Mouse (Mus musculus): ENCODE measurements at regions not wholly inside any gene's neighbourhood (a gene's known extent, or its start where the extent isn't known, plus 50 kb on each side); places are given as distances from the start of the nearest gene placed in this dataset.

DNA sequence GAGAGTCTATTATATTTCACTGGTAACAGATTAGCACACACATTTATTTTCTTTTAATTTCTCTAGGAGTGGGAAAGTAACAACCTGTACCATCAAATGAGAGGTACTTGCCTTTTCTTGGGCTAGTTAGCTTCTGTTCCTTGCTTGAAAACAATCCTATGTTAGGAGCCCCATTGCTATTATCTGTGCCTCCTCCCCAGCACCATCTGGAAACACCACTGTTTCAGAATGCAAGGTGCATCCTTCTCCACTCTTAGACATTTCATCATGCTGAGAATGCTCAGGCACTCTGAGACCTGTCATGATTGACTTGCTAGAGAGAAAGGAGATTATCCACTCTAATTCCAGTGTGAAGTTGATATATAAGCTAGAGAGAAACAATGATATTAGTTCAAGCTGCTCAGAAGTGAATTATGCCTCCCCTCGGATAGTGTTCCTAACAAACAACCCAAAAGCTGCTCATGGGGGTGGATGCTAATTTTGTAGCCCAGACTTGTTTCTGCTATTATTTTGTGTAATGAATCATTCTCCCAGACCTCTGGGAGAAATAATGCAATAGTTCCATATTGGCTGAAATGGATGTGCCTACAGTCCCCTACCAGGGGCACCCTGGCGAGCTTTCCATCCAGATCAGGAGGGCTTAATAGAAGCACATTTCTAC, 119.0 kb upstream of the Cttnbp2 start:
- H3K4me2 ChIP-seq (ENCODE audit: low read length) = no peak overlapping the region
- 71% methylated on average over 2 of the region's 2 CpGs for WGBS
- H3K27me3 ChIP-seq (ENCODE audit: control insufficient read depth, insufficient read depth, low read depth, low read length) = no peaks in the 10 kb centered on the region
- no peak overlapping the region for H3K9ac ChIP-seq (ENCODE audit: low read depth, low read length)
- H3K4me3 ChIP-seq (ENCODE audit: low read depth, low read length) = no peak overlapping the region
- H3K27ac ChIP-seq (ENCODE audit: low read length) = no peak overlapping the region
- no peak for ATAC-seq
- no peaks in the 10 kb centered on the region for H3K9me3 ChIP-seq (replicated peaks; ENCODE audit: control insufficient read depth, low read length, poor library complexity, severe bottlenecking)
- H3K4me1 ChIP-seq (ENCODE audit: control insufficient read depth, insufficient read depth, low read length) = no peaks in the 10 kb centered on the region
- no peaks in the 10 kb centered on the region for H3K36me3 ChIP-seq (ENCODE audit: control insufficient read depth, insufficient read depth, low read length)

DNA sequence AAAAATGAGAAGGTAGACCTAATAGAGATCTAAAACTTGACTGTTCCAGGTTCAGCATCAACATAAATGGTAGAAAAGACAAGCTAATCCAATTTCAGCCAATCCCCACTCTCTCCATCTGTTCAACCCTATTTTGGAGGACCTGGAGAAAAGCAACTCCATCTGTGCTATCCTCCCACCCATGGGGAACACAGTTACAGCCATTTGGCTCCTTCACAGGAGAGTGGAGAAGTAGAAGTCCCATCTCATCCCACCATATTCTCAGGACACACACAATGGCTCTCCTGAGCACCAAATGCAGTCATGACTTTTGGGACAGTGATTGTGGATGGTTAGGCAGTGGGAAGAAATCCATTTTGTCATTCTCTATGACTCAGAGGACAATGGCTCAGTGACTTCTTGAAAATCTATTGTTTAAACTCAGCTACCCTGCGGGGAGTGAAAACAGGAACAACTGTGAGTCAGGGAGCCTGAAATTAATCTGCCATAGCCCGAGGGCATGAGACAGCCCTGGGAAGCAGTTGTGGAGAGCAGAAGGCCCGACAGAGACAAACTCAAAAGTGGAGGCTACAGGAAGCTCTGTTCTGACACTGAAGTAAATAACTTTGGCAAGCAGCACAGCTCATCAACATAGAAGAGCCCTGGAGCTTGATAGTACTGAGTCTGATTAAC, 125.2 kb upstream of the Cttnbp2 start:
- H3K4me2 ChIP-seq (ENCODE audit: low read length) = no peak overlapping the region
- H3K36me3 ChIP-seq (ENCODE audit: control insufficient read depth, insufficient read depth, low read length) = no peaks in the 10 kb centered on the region
- H3K9me3 ChIP-seq (replicated peaks; ENCODE audit: control insufficient read depth, low read length, poor library complexity, severe bottlenecking) = no peaks in the 10 kb centered on the region
- WGBS = 28% methylated on average over 3 of the region's 3 CpGs
- no peak overlapping the region for H3K27ac ChIP-seq (ENCODE audit: low read length)
- H3K4me1 ChIP-seq (ENCODE audit: control insufficient read depth, insufficient read depth, low read length) = no peaks in the 10 kb centered on the region
- H3K4me3 ChIP-seq (ENCODE audit: low read depth, low read length) = no peak overlapping the region
- H3K27me3 ChIP-seq (ENCODE audit: control insufficient read depth, insufficient read depth, low read depth, low read length) = no peaks in the 10 kb centered on the region
- no peak overlapping the region for H3K9ac ChIP-seq (ENCODE audit: low read depth, low read length)
- ATAC-seq = no peak

DNA sequence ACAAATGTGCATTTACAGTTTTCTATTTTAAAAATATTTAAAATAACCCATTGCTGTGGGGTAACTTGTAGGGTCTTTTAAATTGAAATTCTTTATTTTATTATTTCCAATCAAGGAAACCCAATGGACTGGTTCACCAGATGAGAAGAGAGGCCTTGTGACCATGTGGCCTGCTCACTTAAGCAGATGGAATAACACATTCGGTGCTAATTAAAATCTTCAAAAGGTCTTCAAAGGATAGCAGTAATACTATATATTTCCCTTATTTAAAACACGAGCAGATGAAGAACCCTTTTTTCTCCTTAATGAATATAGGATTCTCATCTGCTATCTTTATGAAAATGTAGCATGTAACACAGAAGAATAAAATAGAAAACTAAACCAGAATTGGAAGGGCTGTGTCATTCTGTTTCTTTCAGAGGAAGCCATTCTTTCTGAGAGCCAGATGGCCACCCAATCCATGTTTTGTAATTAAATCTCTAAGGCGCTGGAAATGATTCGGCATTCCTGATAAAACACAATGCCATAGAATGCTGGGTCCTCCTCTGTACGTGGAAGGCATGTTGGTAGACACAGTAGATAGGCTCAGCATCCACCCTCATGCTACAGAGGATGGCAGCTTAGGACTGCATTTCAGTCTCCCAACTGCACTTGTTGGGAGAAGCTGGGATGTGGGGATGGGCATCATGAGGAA, 134.4 kb upstream of the Cttnbp2 start:
- ATAC-seq = no peak
- Histone ChIP-seq H3K27ac (ENCODE audit: low read length) (no peak overlapping the region), H3K9ac (ENCODE audit: low read depth, low read length) (no peak overlapping the region), H3K27me3 (ENCODE audit: control insufficient read depth, insufficient read depth, low read depth, low read length) (no peaks in the 10 kb centered on the region), H3K36me3 (ENCODE audit: control insufficient read depth, insufficient read depth, low read length) (no peaks in the 10 kb centered on the region), H3K4me1 (ENCODE audit: control insufficient read depth, insufficient read depth, low read length) (no peaks in the 10 kb centered on the region), H3K9me3 (replicated peaks; ENCODE audit: control insufficient read depth, low read length, poor library complexity, severe bottlenecking) (no peaks in the 10 kb centered on the region), H3K4me3 (ENCODE audit: low read depth, low read length) (no peak overlapping the region), H3K4me2 (ENCODE audit: low read length) (no peak overlapping the region)
- 66% methylated on average over 5 of the region's 5 CpGs for WGBS

DNA sequence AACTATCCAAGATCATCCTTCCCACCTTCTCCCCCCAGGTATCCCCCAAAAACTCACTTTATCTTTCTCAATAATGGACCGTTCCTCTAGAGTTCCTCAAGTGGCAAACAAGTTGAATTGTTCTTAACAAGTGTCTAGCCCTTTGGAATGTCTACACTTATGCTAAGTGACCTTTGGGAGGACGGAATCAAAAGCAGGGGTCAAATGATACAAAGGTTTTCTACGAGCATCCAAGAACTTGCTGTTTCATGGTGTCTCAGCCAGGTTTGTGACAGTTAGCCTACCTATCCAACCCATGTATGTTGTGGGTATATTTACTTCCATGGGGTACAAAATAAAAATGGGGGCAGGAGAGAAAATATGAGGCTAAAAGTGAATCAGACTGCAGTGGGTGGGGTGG, 136.7 kb upstream of the Cttnbp2 start:
- H3K4me2 ChIP-seq (ENCODE audit: low read length) = no peak overlapping the region
- H3K9me3 ChIP-seq (replicated peaks; ENCODE audit: control insufficient read depth, low read length, poor library complexity, severe bottlenecking) = no peaks in the 10 kb centered on the region
- ATAC-seq = no peak
- no peak overlapping the region for H3K27ac ChIP-seq (ENCODE audit: low read length)
- no peaks in the 10 kb centered on the region for H3K4me1 ChIP-seq (ENCODE audit: control insufficient read depth, insufficient read depth, low read length)
- no peak overlapping the region for H3K4me3 ChIP-seq (ENCODE audit: low read depth, low read length)
- H3K36me3 ChIP-seq (ENCODE audit: control insufficient read depth, insufficient read depth, low read length) = no peaks in the 10 kb centered on the region
- 75% methylated on average over 3 of the region's 3 CpGs for WGBS
- H3K27me3 ChIP-seq (ENCODE audit: control insufficient read depth, insufficient read depth, low read depth, low read length) = no peaks in the 10 kb centered on the region
- no peak overlapping the region for H3K9ac ChIP-seq (ENCODE audit: low read depth, low read length)

DNA sequence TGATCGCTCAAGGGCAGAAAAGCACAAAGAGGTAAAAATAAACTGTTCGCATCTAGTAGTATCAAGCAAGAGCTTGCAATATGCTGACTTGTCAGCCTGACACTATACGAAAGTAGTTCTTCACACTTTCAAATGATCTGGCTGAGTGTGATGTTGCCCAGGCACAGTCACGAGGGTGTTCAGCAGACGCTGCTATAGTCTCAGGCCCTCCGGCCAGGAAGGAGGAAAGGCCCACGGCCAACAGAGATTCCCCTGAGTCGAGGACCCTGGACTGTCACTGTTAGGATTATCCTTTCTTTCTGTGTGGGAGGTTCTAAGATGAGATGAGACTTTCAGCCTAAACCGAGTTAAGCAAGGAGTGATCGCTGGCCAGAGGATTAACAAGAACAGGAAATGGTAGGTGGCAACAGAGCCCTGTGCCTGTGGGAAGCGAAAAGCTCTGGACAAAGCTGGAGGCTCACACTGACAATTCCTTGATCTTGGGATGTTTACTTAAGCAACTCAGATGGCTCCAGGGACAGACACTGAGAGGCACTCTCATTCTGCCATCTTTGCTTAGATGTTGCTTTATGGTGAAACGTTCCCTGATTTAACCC, 137.5 kb upstream of the Cttnbp2 start:
- Histone ChIP-seq H3K4me3 (ENCODE audit: low read depth, low read length) (no peak overlapping the region), H3K4me1 (ENCODE audit: control insufficient read depth, insufficient read depth, low read length) (no peaks in the 10 kb centered on the region), H3K27me3 (ENCODE audit: control insufficient read depth, insufficient read depth, low read depth, low read length) (no peaks in the 10 kb centered on the region), H3K9me3 (replicated peaks; ENCODE audit: control insufficient read depth, low read length, poor library complexity, severe bottlenecking) (no peaks in the 10 kb centered on the region), H3K27ac (ENCODE audit: low read length) (no peak overlapping the region), H3K9ac (ENCODE audit: low read depth, low read length) (no peak overlapping the region), H3K4me2 (ENCODE audit: low read length) (no peak overlapping the region), H3K36me3 (ENCODE audit: control insufficient read depth, insufficient read depth, low read length) (no peaks in the 10 kb centered on the region)
- no peak for ATAC-seq
- WGBS = 63% methylated on average over 12 of the region's 12 CpGs

DNA sequence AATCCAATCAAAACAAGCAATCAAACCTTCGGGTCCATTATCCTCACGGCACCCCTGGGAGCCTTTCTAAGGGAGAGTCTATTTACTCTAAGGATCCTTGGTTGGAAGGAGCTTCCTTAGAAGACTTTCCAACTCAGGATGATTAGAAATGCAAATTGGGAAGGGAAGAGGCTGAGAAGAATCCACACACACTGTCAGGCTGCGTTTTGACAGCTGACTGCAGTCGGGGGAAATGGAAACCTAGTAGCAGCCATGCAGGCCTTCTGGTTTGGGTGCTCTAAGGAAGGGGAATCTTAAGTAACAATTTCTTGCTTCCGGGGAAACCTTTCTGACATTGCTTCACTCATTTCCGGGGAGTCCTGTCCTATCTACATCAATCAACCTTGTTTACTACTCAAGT, 139.6 kb upstream of the Cttnbp2 start:
- H3K27ac ChIP-seq (ENCODE audit: low read length) = no peak overlapping the region
- 44% methylated on average over 6 of the region's 6 CpGs for WGBS
- no peaks in the 10 kb centered on the region for H3K36me3 ChIP-seq (ENCODE audit: control insufficient read depth, insufficient read depth, low read length)
- H3K4me3 ChIP-seq (ENCODE audit: low read depth, low read length) = no peak overlapping the region
- H3K27me3 ChIP-seq (ENCODE audit: control insufficient read depth, insufficient read depth, low read depth, low read length) = no peaks in the 10 kb centered on the region
- H3K9me3 ChIP-seq (replicated peaks; ENCODE audit: control insufficient read depth, low read length, poor library complexity, severe bottlenecking) = no peaks in the 10 kb centered on the region
- H3K4me2 ChIP-seq (ENCODE audit: low read length) = no peak overlapping the region
- no peak for ATAC-seq
- no peaks in the 10 kb centered on the region for H3K4me1 ChIP-seq (ENCODE audit: control insufficient read depth, insufficient read depth, low read length)
- H3K9ac ChIP-seq (ENCODE audit: low read depth, low read length) = no peak overlapping the region

DNA sequence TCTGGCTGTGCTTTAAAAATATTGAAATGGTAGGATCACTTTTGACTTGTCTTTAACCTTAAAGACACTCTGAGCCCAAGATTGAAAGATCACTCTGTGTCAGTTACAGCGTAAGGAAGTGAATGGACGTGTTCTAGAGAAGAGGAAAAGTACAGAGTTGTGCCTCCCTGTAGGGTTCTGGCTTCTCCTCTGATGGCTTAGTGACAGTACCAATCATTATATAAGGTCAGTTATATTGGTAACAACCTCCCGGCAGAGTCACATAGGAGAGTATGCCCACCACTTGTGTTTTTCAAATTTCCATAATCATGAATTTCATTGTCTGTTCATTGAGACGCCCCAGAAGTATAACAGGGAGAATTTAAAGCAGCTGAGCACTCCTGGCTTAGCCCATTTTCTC, 141.6 kb upstream of the Cttnbp2 start:
- no peak overlapping the region for H3K27ac ChIP-seq (ENCODE audit: low read length)
- H3K4me2 ChIP-seq (ENCODE audit: low read length) = no peak overlapping the region
- no peak overlapping the region for H3K9ac ChIP-seq (ENCODE audit: low read depth, low read length)
- H3K36me3 ChIP-seq (ENCODE audit: control insufficient read depth, insufficient read depth, low read length) = no peaks in the 10 kb centered on the region
- no peaks in the 10 kb centered on the region for H3K9me3 ChIP-seq (replicated peaks; ENCODE audit: control insufficient read depth, low read length, poor library complexity, severe bottlenecking)
- 54% methylated on average over 4 of the region's 4 CpGs for WGBS
- H3K4me1 ChIP-seq (ENCODE audit: control insufficient read depth, insufficient read depth, low read length) = no peaks in the 10 kb centered on the region
- H3K27me3 ChIP-seq (ENCODE audit: control insufficient read depth, insufficient read depth, low read depth, low read length) = no peaks in the 10 kb centered on the region
- no peak overlapping the region for H3K4me3 ChIP-seq (ENCODE audit: low read depth, low read length)
- 0 out of 2 replicates have a peak, but pooled peaks have one; percentile 51 for ATAC-seq

DNA sequence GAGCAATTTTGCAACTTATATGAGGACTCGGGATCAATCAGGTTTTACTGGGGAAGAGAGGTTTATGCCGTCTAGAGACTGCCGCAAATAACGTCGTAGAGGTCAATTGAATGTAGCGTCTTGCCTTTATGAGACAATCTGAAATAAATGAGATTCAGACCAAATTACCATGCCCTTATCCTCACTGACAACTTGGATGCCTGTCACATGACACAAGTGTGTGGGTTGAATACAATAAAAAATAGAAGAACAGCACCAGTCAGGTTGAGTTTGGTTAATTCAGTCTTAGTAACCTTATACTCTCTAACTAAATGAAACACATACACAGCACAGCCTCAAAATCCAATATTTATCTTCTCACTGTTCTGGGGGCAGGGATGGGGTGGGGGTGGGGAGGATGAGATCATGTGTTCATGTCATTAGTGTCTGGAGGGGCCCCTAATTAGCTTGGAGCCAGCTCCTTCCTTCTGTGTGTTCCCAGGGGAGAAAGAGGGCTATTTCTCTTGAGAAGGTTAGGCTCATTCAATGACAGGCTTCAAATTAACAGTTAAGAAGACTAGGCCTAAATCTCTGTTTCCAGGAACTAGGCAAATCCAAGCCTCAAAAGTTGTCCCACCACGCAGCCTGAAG, 142.2 kb upstream of the Cttnbp2 start:
- Histone ChIP-seq H3K27me3 (ENCODE audit: control insufficient read depth, insufficient read depth, low read depth, low read length) (no peaks in the 10 kb centered on the region), H3K27ac (ENCODE audit: low read length) (no peak overlapping the region), H3K4me3 (ENCODE audit: low read depth, low read length) (no peak overlapping the region), H3K9ac (ENCODE audit: low read depth, low read length) (no peak overlapping the region), H3K4me1 (ENCODE audit: control insufficient read depth, insufficient read depth, low read length) (no peaks in the 10 kb centered on the region), H3K36me3 (ENCODE audit: control insufficient read depth, insufficient read depth, low read length) (no peaks in the 10 kb centered on the region), H3K9me3 (replicated peaks; ENCODE audit: control insufficient read depth, low read length, poor library complexity, severe bottlenecking) (no peaks in the 10 kb centered on the region), H3K4me2 (ENCODE audit: low read length) (no peak overlapping the region)
- WGBS = 53% methylated on average over 7 of the region's 7 CpGs
- ATAC-seq = peak; percentile 72
